Mouse (Mus musculus) retina, postnatal 1 day (tissue): ENCODE measurements at regions not wholly inside any gene's neighbourhood (a gene's known extent, or its start where the extent isn't known, plus 50 kb on each side); places are given as distances from the start of the nearest gene placed in this dataset.
A peak's percentile ranks its signal among the peaks of the same experiment; 100 is the strongest.

Source experiments
- DNase-seq: peaks from one replicate; pipeline ENCODE4 v3.0.0-alpha.2; 2012

DNA sequence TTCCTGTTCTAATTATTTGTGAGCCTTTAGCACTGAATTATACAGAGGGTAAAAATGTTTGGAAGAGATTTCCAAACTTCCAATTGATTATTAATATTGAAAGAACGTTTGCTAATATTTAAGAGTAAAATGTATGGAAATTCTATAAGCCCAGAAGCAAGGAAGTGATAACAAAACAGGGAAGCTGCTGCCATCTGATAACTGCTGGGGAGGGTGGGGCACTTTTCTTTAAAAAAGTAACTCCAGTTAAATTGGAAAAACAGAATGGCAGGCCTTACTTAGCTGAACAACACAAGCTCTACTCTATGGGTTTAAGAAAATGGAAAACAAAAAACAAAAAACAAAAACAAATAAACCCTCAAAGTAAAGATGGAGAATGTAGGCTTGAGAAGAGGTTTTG lies 1327.7 kb downstream of the Hace1 start:
- no peak for DNase-seq

DNA sequence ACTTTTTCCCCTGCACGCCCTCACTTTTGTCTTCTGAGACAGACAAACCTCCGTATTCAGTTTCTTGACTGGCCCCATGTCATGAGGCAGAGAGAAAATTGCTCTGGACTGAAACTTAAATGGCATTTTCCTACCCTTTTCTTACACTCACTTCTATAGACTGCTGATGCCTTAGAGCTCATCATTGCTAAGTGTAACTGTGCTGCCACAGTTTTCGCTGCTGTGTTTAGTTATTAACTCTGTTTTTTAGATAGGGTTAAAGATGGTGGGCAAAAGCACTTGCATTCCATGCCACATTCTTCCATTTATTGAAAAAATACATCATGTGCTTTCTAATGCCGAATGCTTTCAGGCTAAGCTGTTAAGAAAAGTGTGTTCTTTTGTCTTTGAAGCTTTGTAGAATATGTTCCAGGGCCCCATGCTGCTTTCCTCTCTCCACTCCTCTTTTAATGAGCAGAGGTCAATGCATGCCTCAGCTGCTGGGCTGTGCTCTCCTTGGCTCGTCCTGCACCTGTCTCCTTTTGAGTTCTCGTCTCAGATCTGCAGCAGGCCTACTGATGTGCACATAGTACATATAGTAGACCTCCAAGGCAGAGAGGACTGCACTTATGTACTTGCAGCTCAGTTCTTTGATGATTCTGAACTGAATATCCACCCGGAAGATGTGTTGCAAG lies 1345.0 kb downstream of the Hace1 start:
- peak; percentile 72 for DNase-seq

DNA sequence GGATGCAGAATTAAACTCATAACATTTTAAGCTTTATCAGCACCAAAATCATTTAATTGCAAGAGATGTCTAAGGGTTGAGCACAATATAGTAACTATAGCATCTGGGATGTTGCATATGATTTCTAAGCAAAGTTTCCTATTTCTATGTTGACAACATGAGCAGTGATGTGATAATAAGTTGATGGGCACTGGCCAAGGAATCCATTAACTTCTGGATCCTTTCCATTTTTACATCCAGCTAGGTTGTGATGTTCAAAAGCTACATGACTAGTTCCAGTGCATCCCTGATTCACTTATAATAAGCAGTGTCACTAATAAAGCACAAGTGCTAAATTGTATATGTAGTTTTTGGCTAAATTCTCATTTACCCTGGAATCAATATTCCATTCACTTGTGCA lies 1356.7 kb downstream of the Hace1 start:
- DNase-seq: no peak

DNA sequence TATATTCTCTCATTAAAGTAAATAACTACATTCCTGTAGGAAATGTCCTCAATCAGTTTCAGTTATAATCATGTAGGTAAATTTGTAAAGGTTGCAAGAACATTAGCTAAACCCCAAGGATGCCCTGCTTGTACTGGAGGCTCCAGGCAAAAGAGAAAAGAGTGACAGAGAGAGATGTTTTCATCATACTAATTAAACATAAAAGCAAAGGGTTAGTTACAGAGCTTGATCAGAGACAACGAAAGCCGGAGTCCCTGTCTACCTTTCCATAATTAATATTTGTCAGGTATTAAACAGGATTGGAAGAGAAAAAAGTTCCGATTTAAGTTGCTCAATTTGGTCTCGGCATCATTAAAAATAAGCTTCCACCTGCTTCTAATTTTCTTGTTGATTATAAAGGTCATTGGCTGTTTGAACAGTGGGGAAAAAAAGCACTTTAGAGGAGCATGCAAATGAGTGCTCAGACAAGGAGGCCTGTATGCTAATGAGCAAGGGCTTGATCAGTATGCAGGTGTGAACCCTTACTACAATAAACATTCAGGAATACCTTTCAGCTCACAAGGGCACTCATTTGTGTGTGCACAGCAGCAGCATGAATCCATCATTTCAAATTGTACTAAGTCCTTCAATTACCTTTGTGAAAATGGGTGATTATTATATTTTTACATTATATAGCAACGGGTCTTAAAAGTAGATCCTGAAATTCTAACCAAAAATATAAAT lies 1358.8 kb downstream of the Hace1 start:
- no peak for DNase-seq

DNA sequence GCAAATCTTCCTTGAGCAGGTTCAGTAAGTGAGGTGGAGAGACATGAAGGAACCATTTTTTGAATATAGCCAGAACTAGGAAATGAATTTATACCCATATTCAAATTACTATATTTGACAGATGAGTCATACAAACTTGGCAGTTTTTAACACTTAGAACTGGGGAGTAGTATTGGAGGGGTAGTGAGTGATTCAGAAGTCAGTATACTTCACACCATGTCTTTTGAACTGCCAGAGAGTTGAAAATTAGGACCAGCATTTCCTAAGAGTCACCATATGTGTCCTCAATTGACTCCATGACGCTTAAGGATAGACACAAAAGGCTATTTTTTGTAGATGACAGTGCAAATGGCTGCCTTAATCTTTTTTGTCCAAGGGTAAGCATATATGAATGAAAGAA lies 1361.7 kb downstream of the Hace1 start:
- DNase-seq: no peak

DNA sequence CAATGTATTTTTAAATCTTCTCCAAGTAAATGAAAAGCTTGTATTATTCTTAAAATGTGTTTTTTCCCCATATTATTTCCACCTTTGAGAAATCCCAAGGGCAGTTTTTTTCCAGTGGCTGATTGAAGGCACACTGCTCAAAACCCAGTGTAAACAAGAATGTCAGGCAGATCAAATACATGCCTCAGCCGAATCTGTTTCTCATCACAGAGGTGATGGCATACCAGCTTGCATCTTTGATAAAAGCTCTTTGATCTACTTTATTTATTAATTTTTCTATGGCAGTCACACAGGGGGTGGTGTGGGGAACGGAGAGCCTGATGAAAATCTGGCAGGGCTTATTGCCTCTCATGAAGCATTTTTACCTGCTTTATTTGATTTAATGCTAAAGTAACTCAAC lies 1362.2 kb downstream of the Hace1 start:
- no peak for DNase-seq

DNA sequence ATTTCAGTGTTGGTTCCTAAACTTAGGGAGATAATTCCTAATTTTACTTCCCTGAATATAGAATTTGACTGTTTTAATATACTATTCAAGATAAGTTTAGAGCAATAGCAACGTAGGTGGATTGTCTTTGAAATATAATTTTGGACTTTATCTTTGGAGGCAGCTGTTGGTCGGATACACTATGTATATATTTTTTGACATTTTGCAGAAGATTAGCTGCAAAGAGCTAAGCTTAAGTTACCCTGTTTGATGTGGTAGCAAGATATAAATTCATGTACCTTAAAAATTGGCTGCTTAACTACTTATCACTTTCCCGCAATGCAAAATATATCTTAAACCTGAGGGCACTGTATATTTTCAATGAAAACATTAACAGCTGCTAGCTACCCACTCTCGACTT lies 1375.3 kb downstream of the Hace1 start:
- no peak for DNase-seq

DNA sequence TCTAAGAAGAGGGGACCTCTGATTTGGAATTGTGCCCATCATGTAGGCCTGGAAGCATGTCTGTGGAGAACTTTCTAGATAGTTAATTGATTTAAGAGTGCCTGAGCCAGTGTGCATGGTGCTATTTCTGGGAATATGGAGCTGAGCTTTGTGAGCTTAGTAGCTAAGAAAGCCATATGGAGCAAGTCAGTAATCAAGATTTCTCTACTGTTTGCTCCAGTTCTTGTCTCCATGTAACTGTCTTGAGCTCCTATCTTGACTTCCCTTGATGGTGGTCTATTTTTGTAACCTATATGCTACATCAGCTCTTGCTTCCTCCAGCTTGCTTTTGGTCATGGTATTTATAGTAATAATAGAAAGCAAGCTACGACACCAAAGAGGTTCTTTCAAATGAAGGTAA lies 1377.1 kb downstream of the Hace1 start:
- DNase-seq: no peak

DNA sequence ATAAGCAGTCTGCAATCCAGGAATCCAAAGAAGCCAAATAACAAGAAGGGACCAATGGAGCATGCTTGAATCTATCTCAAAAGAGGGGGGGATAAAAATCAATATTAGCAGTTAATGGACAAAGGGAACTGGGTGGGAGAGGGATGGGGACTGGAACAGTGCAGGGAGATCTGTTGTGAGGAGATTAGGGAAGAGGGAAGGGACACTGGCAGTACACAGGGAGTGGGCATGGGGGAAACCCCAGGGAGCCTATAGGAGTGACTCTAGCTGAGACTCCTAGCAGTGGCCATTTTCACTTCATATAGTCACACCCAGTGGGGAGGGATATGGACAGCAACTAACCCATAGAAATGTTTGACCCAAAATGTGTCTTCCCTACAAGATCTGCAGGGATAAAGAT lies 1402.8 kb downstream of the Hace1 start:
- no peak for DNase-seq

DNA sequence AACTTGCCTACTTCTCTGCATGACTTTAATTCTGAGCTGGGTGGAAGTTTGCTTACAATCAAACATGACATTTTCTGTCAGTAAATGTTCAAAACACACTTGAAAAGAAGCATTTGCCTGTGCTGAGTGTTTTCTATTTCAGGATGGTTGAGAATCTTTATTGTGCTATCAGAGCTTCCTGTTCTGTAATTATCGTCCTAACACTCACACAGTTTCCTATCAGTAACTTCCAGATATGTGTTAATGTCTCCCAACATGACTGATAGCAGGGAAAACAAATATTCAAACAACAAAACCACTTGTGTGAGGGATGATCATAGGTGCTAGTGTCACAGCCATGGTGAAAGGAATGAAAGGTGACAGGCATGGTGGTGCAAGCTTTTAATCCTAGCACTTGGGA lies 1422.1 kb downstream of the Hace1 start:
- DNase-seq: no peak

DNA sequence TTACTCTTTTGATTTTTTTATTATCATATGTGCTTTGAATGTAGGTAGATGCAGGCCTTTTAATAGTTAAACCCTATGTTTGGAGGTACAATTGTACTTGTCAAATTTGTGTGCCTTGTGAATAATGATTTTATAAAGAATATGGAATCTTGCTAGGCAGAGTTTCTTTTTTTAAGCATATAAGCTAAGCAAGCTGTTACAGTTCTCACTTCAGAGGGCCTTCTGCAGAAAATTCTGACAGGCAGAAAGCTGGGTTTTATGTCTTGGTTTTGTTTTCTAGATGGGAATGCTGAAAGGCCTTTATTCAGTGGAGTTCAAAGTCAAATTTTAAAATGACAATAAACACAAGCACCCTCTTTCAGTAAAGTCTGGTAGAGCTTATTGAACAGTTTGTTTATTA lies 1451.1 kb downstream of the Hace1 start:
- no peak for DNase-seq

DNA sequence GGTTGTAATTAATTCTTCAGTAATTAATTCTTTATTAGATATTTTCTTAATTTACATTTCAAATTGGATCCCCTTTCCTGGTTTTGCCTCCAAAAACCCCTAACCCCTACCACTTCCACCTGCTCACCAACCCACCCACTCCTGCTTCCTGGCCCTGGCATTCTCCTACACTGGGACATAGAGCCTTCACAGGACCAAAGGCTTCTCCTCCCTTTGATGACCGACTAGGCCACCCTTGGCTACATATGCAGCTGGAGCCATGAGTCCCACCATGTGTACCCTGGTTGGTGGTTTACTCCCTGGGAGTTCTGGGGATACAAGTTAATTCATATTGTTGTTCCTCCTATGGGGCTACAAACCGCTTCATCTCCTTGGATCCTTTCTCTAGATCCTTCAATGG lies 1477.0 kb downstream of the Hace1 start:
- no peak for DNase-seq

DNA sequence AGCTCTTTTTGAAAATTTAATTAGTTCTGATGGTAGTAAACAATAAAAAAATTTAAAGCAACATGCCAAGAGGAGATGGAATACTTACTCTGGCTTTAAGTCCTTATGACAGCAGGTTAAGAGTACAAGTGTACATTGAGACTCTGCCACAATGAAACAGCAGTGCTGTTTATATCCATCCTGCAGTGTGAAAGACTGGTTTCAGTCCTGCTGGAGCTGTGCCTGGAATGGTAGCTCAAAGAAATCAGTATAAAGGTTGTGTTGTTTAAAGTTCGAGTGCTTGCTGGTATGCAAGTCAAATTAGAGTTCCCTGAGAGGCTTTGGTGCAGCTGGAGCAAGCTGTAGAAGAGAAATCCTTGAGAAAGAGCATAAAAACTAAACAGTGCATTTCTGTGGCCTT lies 1524.9 kb downstream of the Hace1 start:
- DNase-seq: no peak
